Mouse (Mus musculus): ENCODE measurements at regions not wholly inside any gene's neighbourhood (a gene's known extent, or its start where the extent isn't known, plus 50 kb on each side); places are given as distances from the start of the nearest gene placed in this dataset.

GRCm38 (mm10) chr2:128407076-128407475 is 183.9 kb upstream of the Spdye4c start:
- in situ Hi-C loops (cut with MboI; ENCODE audit: low pct_unique_long_range_greater_than_20kb): loop anchor here (10.0 kb wide), 2 partner anchors 138 to 168 kb away; no protein-coding TSS in a partner anchor
- no peak for DNase-seq (ENCODE audit: low read depth, low spot score)
- CTCF ChIA-PET: no interaction called here
- no peak for ATAC-seq
- no peak for TF ChIP-seq CTCF (IDR thresholded peaks at IDR 0.05)
- POLR2A ChIA-PET: no interaction called here
- H3K27me3 ChIP-seq: no peaks in the 10 kb centered on the region

GRCm38 (mm10) chr2:128408718-128409117 is 182.3 kb upstream of the Spdye4c start:
- no peaks in the 10 kb centered on the region for H3K27me3 ChIP-seq
- in situ Hi-C loops (cut with MboI; ENCODE audit: low pct_unique_long_range_greater_than_20kb): loop anchor here (10.0 kb wide), 2 partner anchors 136 to 166 kb away; no protein-coding TSS in a partner anchor
- no peak for DNase-seq (ENCODE audit: low read depth, low spot score)
- TF ChIP-seq CTCF (IDR thresholded peaks at IDR 0.05): peak; percentile 61
- CTCF ChIA-PET: interaction anchor here (0.8 to 1.7 kb wide), 5 partner anchors 9 to 287 kb away, joined by 3 to 6 read pairs (median 3); no protein-coding TSS in a partner anchor
- POLR2A ChIA-PET: no interaction called here
- ATAC-seq: no peak

- in situ Hi-C loops (cut with MboI; ENCODE audit: low pct_unique_long_range_greater_than_20kb): no loop called here
- CTCF ChIA-PET: interaction anchor here (0.6 to 1.3 kb wide), 9 partner anchors 10 to 1777 kb away, joined by 3 to 5 read pairs (median 3); no protein-coding TSS in a partner anchor
- no peak for DNase-seq (ENCODE audit: low read depth, low spot score)
- H3K27me3 ChIP-seq: no peaks in the 10 kb centered on the region
- ATAC-seq: no peak
- POLR2A ChIA-PET: no interaction called here
- TF ChIP-seq CTCF (IDR thresholded peaks at IDR 0.05): peak; percentile 93
These were observed 178.7 kb upstream of the Spdye4c start for GRCm38 (mm10) chr2:128412352-128412751.

- ChIA-PET POLR2A (no interaction called here), CTCF (interaction anchor here (0.8 to 1.3 kb wide), 7 partner anchors 10 to 289 kb away, joined by 3 to 5 read pairs (median 4); no protein-coding TSS in a partner anchor)
- DNase-seq (ENCODE audit: low read depth, low spot score) (no peak), ATAC-seq (no peak)
- TF ChIP-seq CTCF (IDR thresholded peaks at IDR 0.05): no peak
- H3K27me3 ChIP-seq: no peaks in the 10 kb centered on the region
- in situ Hi-C loops (cut with MboI; ENCODE audit: low pct_unique_long_range_greater_than_20kb): no loop called here
These were observed 178.0 kb upstream of the Spdye4c start for GRCm38 (mm10) chr2:128412974-128413373.

GRCm38 (mm10) chr2:128414588-128415240 is 176.3 kb upstream of the Spdye4c start:
- no peak for DNase-seq (ENCODE audit: low read depth, low spot score)
- no peak for TF ChIP-seq CTCF (IDR thresholded peaks at IDR 0.05)
- in situ Hi-C loops (cut with MboI; ENCODE audit: low pct_unique_long_range_greater_than_20kb): no loop called here

GRCm38 (mm10) chr2:128416416-128416815 is 174.6 kb upstream of the Spdye4c start:
- ATAC-seq (no peak), DNase-seq (ENCODE audit: low read depth, low spot score) (no peak)
- ChIA-PET POLR2A (no interaction called here), CTCF (no interaction called here)
- in situ Hi-C loops (cut with MboI; ENCODE audit: low pct_unique_long_range_greater_than_20kb): no loop called here
- no peaks in the 10 kb centered on the region for H3K27me3 ChIP-seq
- TF ChIP-seq CTCF (IDR thresholded peaks at IDR 0.05): no peak

More at GRCm38 (mm10) chr2:128414588-128415240, 176.3 kb upstream of the Spdye4c start:
- POLR2A ChIA-PET: no interaction called here
- CTCF ChIA-PET: interaction anchor here (1.4 to 1.5 kb wide), 2 partner anchors 10 to 293 kb away, joined by 4 to 5 read pairs; no protein-coding TSS in a partner anchor
- H3K27me3 ChIP-seq: no peaks in the 10 kb centered on the region
- no peak for ATAC-seq

GRCm38 (mm10) chr2:128418960-128419359 is 172.0 kb upstream of the Spdye4c start:
- in situ Hi-C loops (cut with MboI; ENCODE audit: low pct_unique_long_range_greater_than_20kb): no loop called here
- no peak for TF ChIP-seq CTCF (IDR thresholded peaks at IDR 0.05)
- no peaks in the 10 kb centered on the region for H3K27me3 ChIP-seq
- ATAC-seq (no peak), DNase-seq (ENCODE audit: low read depth, low spot score) (no peak)
- ChIA-PET POLR2A (no interaction called here), CTCF (interaction anchor here (1.0 kb wide), 1 partner anchor 9 kb away, joined by 3 read pairs; no protein-coding TSS in a partner anchor)

GRCm38 (mm10) chr2:128420406-128420805 is 170.6 kb upstream of the Spdye4c start:
- in situ Hi-C loops (cut with MboI; ENCODE audit: low pct_unique_long_range_greater_than_20kb): no loop called here
- DNase-seq (ENCODE audit: low read depth, low spot score): no peak
- TF ChIP-seq CTCF (IDR thresholded peaks at IDR 0.05): no peak
- ChIA-PET POLR2A (no interaction called here), CTCF (no interaction called here)
- no peaks in the 10 kb centered on the region for H3K27me3 ChIP-seq
- ATAC-seq: no peak

- DNase-seq (ENCODE audit: low read depth, low spot score) (no peak), ATAC-seq (no peak)
- TF ChIP-seq CTCF (IDR thresholded peaks at IDR 0.05): peak; percentile 74
- CTCF ChIA-PET: interaction anchor here (0.8 to 1.5 kb wide), 3 partner anchors 122 to 151 kb away, joined by 3 to 4 read pairs (median 3); no protein-coding TSS in a partner anchor
- in situ Hi-C loops (cut with MboI; ENCODE audit: low pct_unique_long_range_greater_than_20kb): no loop called here
- H3K27me3 ChIP-seq: no peaks in the 10 kb centered on the region
- POLR2A ChIA-PET: no interaction called here
These were observed 168.3 kb upstream of the Spdye4c start for GRCm38 (mm10) chr2:128422677-128423076.

- ATAC-seq: no peak
- DNase-seq (ENCODE audit: low read depth, low spot score): no peak
- ChIA-PET POLR2A (no interaction called here), CTCF (interaction anchor here (1.4 kb wide), 2 partner anchors 10 to 121 kb away, joined by 3 to 5 read pairs; no protein-coding TSS in a partner anchor)
- no peaks in the 10 kb centered on the region for H3K27me3 ChIP-seq
- no peak for TF ChIP-seq CTCF (IDR thresholded peaks at IDR 0.05)
- in situ Hi-C loops (cut with MboI; ENCODE audit: low pct_unique_long_range_greater_than_20kb): no loop called here
These were observed 166.8 kb upstream of the Spdye4c start for GRCm38 (mm10) chr2:128424236-128424635.

GRCm38 (mm10) chr2:128427181-128427880 is 163.7 kb upstream of the Spdye4c start:
- ATAC-seq (no peak), DNase-seq (ENCODE audit: low read depth, low spot score) (no peak)
- H3K27me3 ChIP-seq: no peaks in the 10 kb centered on the region
- POLR2A ChIA-PET: interaction anchor here (0.7 kb wide), 1 partner anchor 127 kb away, joined by 3 read pairs; no protein-coding TSS in a partner anchor
- in situ Hi-C loops (cut with MboI; ENCODE audit: low pct_unique_long_range_greater_than_20kb): no loop called here
- CTCF ChIA-PET: interaction anchor here (1.1 to 3.6 kb wide), 5 partner anchors 16 to 305 kb away, joined by 3 to 16 read pairs (median 3); no protein-coding TSS in a partner anchor
- no peak for TF ChIP-seq CTCF (IDR thresholded peaks at IDR 0.05)
